Mouse (Mus musculus): ENCODE data around the gene Gm20604. TPM values are rescaled to one million over a fixed set of nuclear protein-coding genes. Genes with fewer than 3 reads are reported as not detected.
A peak's percentile ranks its signal among the peaks of the same experiment; 100 is the strongest.

Gm20604 gene
- polyA plus RNA-seq, 1 experiment from 2014 or later = 26.5 TPM

GRCm38 (mm10) chr12:102748256-102748655 lies 10.2 kb downstream of the Gm20604 start:
- 92% methylated on average over 3 of the region's 3 CpGs for WGBS
- H3K36me3 ChIP-seq (ENCODE audit: control insufficient read depth, insufficient read depth, low read length) = peaks cover 3% of the 10 kb centered on the region; the same call in 1 of the 2 replicates
- H3K4me3 ChIP-seq (ENCODE audit: low read length) = no peak overlapping the region
- no peaks in the 10 kb centered on the region for H3K27me3 ChIP-seq (ENCODE audit: control insufficient read depth, insufficient read depth, low read depth, low read length)
- H3K4me2 ChIP-seq (ENCODE audit: low read depth, low read length) = no peak overlapping the region
- no peaks in the 10 kb centered on the region for H3K9me3 ChIP-seq (ENCODE audit: control insufficient read depth, low read length)
- no peak for ATAC-seq (ENCODE audit: low read depth)
- no peak overlapping the region for H3K27ac ChIP-seq (ENCODE audit: low read length)
- H3K9ac ChIP-seq (ENCODE audit: low read length) = no peak overlapping the region
- peaks cover 9% of the 10 kb centered on the region for H3K4me1 ChIP-seq (replicated peaks; ENCODE audit: control insufficient read depth, insufficient read depth, low read length)

- ATAC-seq (ENCODE audit: low read depth) = no peak
- Histone ChIP-seq H3K4me1 (replicated peaks; ENCODE audit: control insufficient read depth, insufficient read depth, low read length) (peaks cover 15% of the 10 kb centered on the region), H3K27ac (ENCODE audit: low read length) (no peak overlapping the region), H3K9ac (ENCODE audit: low read length) (no peak overlapping the region), H3K9me3 (ENCODE audit: control insufficient read depth, low read length) (no peaks in the 10 kb centered on the region), H3K27me3 (ENCODE audit: control insufficient read depth, insufficient read depth, low read depth, low read length) (no peaks in the 10 kb centered on the region), H3K36me3 (ENCODE audit: control insufficient read depth, insufficient read depth, low read length) (peaks cover 3% of the 10 kb centered on the region; the same call in 1 of the 2 replicates), H3K4me3 (ENCODE audit: low read length) (peak overlapping the region; percentile 88; the same call in 1 of the 2 replicates), H3K4me2 (ENCODE audit: low read depth, low read length) (peak overlapping the region; percentile 70)
- WGBS = 56% methylated on average over 6 of the region's 6 CpGs
Observed at GRCm38 (mm10) chr12:102744839-102745238, 13.6 kb downstream of the Gm20604 start.

GRCm38 (mm10) chr12:102743589-102744574 lies 14.6 kb downstream of the Gm20604 start, which contains the start of the genes Moap1 and Tmem251:
TSS of gene Moap1 (minus strand) at chr12:102743661.
TSS of gene Tmem251 (plus strand) at chr12:102743762.
- peak within 1 kb of the TSS; percentile 92 for H3K27ac ChIP-seq (ENCODE audit: low read length)
- H3K9ac ChIP-seq (ENCODE audit: low read length) = peak within 1 kb of the TSS; percentile 86
- no peaks in the 10 kb centered on the region for H3K27me3 ChIP-seq (ENCODE audit: control insufficient read depth, insufficient read depth, low read depth, low read length)
- under 1% methylated on average over 63 of the region's 63 CpGs for WGBS
- peaks cover 2% of the 10 kb centered on the region; the same call in 1 of the 2 replicates for H3K36me3 ChIP-seq (ENCODE audit: control insufficient read depth, insufficient read depth, low read length)
- ATAC-seq (ENCODE audit: low read depth) = peak; percentile 98
- peaks cover 15% of the 10 kb centered on the region for H3K4me1 ChIP-seq (replicated peaks; ENCODE audit: control insufficient read depth, insufficient read depth, low read length)
- peak within 1 kb of the TSS; percentile 88 for H3K4me3 ChIP-seq (ENCODE audit: low read length)
- peak within 1 kb of the TSS; percentile 70 for H3K4me2 ChIP-seq (ENCODE audit: low read depth, low read length)
- no peaks in the 10 kb centered on the region for H3K9me3 ChIP-seq (ENCODE audit: control insufficient read depth, low read length)

GRCm38 (mm10) chr12:102743036-102743588 lies 15.4 kb downstream of the Gm20604 start:
- Histone ChIP-seq H3K4me1 (replicated peaks; ENCODE audit: control insufficient read depth, insufficient read depth, low read length) (peaks cover 15% of the 10 kb centered on the region), H3K9ac (ENCODE audit: low read length) (peak overlapping the region; percentile 86), H3K27ac (ENCODE audit: low read length) (peak overlapping the region; percentile 92), H3K9me3 (ENCODE audit: control insufficient read depth, low read length) (no peaks in the 10 kb centered on the region), H3K36me3 (ENCODE audit: control insufficient read depth, insufficient read depth, low read length) (no peaks in the 10 kb centered on the region), H3K4me3 (ENCODE audit: low read length) (peak overlapping the region; percentile 88), H3K27me3 (ENCODE audit: control insufficient read depth, insufficient read depth, low read depth, low read length) (no peaks in the 10 kb centered on the region), H3K4me2 (ENCODE audit: low read depth, low read length) (peak overlapping the region; percentile 70)
- under 1% methylated on average over 33 of the region's 33 CpGs for WGBS
- ATAC-seq (ENCODE audit: low read depth) = peak; percentile 32; the same call in 1 of the 2 replicates

- Histone ChIP-seq H3K4me2 (ENCODE audit: low read depth, low read length) (no peak overlapping the region), H3K4me1 (replicated peaks; ENCODE audit: control insufficient read depth, insufficient read depth, low read length) (peaks cover 15% of the 10 kb centered on the region), H3K9ac (ENCODE audit: low read length) (no peak overlapping the region), H3K27me3 (ENCODE audit: control insufficient read depth, insufficient read depth, low read depth, low read length) (no peaks in the 10 kb centered on the region), H3K9me3 (ENCODE audit: control insufficient read depth, low read length) (no peaks in the 10 kb centered on the region), H3K36me3 (ENCODE audit: control insufficient read depth, insufficient read depth, low read length) (no peaks in the 10 kb centered on the region), H3K4me3 (ENCODE audit: low read length) (no peak overlapping the region), H3K27ac (ENCODE audit: low read length) (no peak overlapping the region)
- no peak for ATAC-seq (ENCODE audit: low read depth)
- WGBS = 72% methylated on average over 7 of the region's 7 CpGs
Observed at GRCm38 (mm10) chr12:102742056-102742455, 16.4 kb downstream of the Gm20604 start.

- no peak overlapping the region for H3K27ac ChIP-seq (ENCODE audit: low read length)
- H3K9ac ChIP-seq (ENCODE audit: low read length) = no peak overlapping the region
- no peak for ATAC-seq (ENCODE audit: low read depth)
- H3K4me2 ChIP-seq (ENCODE audit: low read depth, low read length) = no peak overlapping the region
- no peak overlapping the region for H3K4me3 ChIP-seq (ENCODE audit: low read length)
- no peaks in the 10 kb centered on the region for H3K36me3 ChIP-seq (ENCODE audit: control insufficient read depth, insufficient read depth, low read length)
- peaks cover 15% of the 10 kb centered on the region for H3K4me1 ChIP-seq (replicated peaks; ENCODE audit: control insufficient read depth, insufficient read depth, low read length)
- no peaks in the 10 kb centered on the region for H3K9me3 ChIP-seq (ENCODE audit: control insufficient read depth, low read length)
- H3K27me3 ChIP-seq (ENCODE audit: control insufficient read depth, insufficient read depth, low read depth, low read length) = no peaks in the 10 kb centered on the region
- WGBS = 64% methylated on average over 3 of the region's 3 CpGs
Observed at GRCm38 (mm10) chr12:102740285-102740684, 18.2 kb downstream of the Gm20604 start.

- no peaks in the 10 kb centered on the region for H3K27me3 ChIP-seq (ENCODE audit: control insufficient read depth, insufficient read depth, low read depth, low read length)
- 67% methylated on average over 5 of the region's 5 CpGs for WGBS
- H3K4me3 ChIP-seq (ENCODE audit: low read length) = no peak overlapping the region
- H3K27ac ChIP-seq (ENCODE audit: low read length) = no peak overlapping the region
- ATAC-seq (ENCODE audit: low read depth) = no peak
- no peaks in the 10 kb centered on the region for H3K9me3 ChIP-seq (ENCODE audit: control insufficient read depth, low read length)
- no peak overlapping the region for H3K9ac ChIP-seq (ENCODE audit: low read length)
- no peaks in the 10 kb centered on the region for H3K36me3 ChIP-seq (ENCODE audit: control insufficient read depth, insufficient read depth, low read length)
- no peak overlapping the region for H3K4me2 ChIP-seq (ENCODE audit: low read depth, low read length)
- peaks cover 7% of the 10 kb centered on the region for H3K4me1 ChIP-seq (replicated peaks; ENCODE audit: control insufficient read depth, insufficient read depth, low read length)
Observed at GRCm38 (mm10) chr12:102739096-102739495, 19.4 kb downstream of the Gm20604 start.

GRCm38 (mm10) chr12:102733381-102733780 lies 25.1 kb downstream of the Gm20604 start:
- no peaks in the 10 kb centered on the region for H3K27me3 ChIP-seq (ENCODE audit: control insufficient read depth, insufficient read depth, low read depth, low read length)
- H3K9ac ChIP-seq (ENCODE audit: low read length) = no peak overlapping the region
- H3K27ac ChIP-seq (ENCODE audit: low read length) = no peak overlapping the region
- H3K4me2 ChIP-seq (ENCODE audit: low read depth, low read length) = no peak overlapping the region
- H3K9me3 ChIP-seq (ENCODE audit: control insufficient read depth, low read length) = no peaks in the 10 kb centered on the region
- H3K4me3 ChIP-seq (ENCODE audit: low read length) = no peak overlapping the region
- WGBS = 7% methylated on average over 4 of the region's 5 CpGs
- ATAC-seq (ENCODE audit: low read depth) = no peak
- H3K36me3 ChIP-seq (ENCODE audit: control insufficient read depth, insufficient read depth, low read length) = no peaks in the 10 kb centered on the region
- H3K4me1 ChIP-seq (replicated peaks; ENCODE audit: control insufficient read depth, insufficient read depth, low read length) = peaks cover 9% of the 10 kb centered on the region

Measured in lung, embryonic 16.5 days (tissue).